ENCODE assay signal across 9 mouse cellular contexts in the genomic region with DNA sequence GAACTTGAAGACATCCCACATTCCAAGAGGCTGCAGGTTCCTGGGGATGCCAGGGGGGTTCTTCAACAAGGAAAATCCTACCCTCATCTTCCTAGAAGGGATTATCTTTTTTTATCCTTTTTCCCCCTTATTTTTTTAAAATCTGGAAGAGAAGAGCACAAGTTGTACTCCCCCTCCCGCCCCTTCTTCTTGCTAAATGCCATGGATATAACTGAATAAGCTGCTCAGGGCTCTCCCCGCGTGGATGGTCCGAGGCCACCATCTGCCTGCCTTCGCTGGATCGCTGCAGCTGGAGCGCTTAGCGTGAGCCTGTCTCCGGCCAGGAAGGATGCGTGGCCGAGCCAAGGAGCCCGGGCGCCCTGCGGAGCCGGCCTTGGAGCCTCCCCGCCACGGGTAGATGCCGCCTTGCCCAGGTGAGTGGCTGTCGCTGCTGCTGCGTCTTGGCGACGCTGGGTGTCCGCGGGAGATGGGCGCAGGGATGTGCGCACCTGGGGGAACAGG. TPM values are rescaled to one million over a fixed set of nuclear protein-coding genes. Genes with fewer than 3 reads are reported as not detected.
DNase-seq lines count a peak whose midpoint lies in the region; ATAC-seq lines count a peak whose summit lies in the region.
"Had no signal": no experiment of that assay in that cellular context is flagged by ENCODE, and none has a peak within 500 bp of the region (broad histone marks: within the 10 kb centered on the region; RNA-seq: fewer than 3 reads in every experiment).

No protein-coding gene starts in this region.

- H3K27me3 ChIP-seq in heart, embryonic 12.5 days (replicated peaks) = peaks cover 93% of the 10 kb centered on the region

- ATAC-seq in heart, embryonic 12.5 days (ENCODE audit: insufficient number of reproducible peaks, low FRiP score) = no peak
- no peak for ATAC-seq in megakaryocyte progenitor cell, adult 5-6 weeks (replicated peaks; ENCODE audit: poor library complexity)
- no peak for ATAC-seq in monocyte, adult 5-6 weeks (replicated peaks; ENCODE audit: insufficient number of reproducible peaks, low FRiP score, low TSS enrichment, poor library complexity, severe bottlenecking)

- 2% methylated on average over 26 of the region's 26 CpGs for WGBS in heart, embryonic 12.5 days

- peak overlapping the region; percentile 94 for H3K4me2 ChIP-seq in heart, embryonic 12.5 days

- H3K4me1 ChIP-seq in heart, embryonic 12.5 days (replicated peaks) = peaks cover 10% of the 10 kb centered on the region; the same call in 1 of the 2 replicates

- H3K4me3 ChIP-seq in heart, embryonic 12.5 days = peak overlapping the region; percentile 57

- H3K9ac ChIP-seq in heart, embryonic 12.5 days = no peak overlapping the region

- intact Hi-C loops in left cerebral cortex, postnatal 25 days (cut with DNase I) = loop anchor here (1.0 to 10.0 kb wide), 6 partner anchors 80 to 962 kb away; no protein-coding TSS in a partner anchor

- no peak for DNase-seq in heart, adult 9 months (ENCODE audit: low spot score in 2 of 2)
- peak; percentile 57 for DNase-seq in brain, adult 2 months (ENCODE audit: low read depth, low spot score)
- DNase-seq in frontal cortex, postnatal 36 days (ENCODE audit: low spot score in 2 of 2) = peak; percentile 57 to 60
- peak; percentile 41 to 66 for DNase-seq in left cerebral cortex, postnatal 25 days (ENCODE audit: low spot score in 2 of 2)
- DNase-seq in retina, postnatal 1 day = peak; percentile 69

- no peaks in the 10 kb centered on the region for H3K36me3 ChIP-seq in heart, embryonic 12.5 days

- H3K9me3 ChIP-seq in heart, embryonic 12.5 days (replicated peaks) = no peaks in the 10 kb centered on the region

- no peak overlapping the region for H3K27ac ChIP-seq in heart, embryonic 12.5 days (ENCODE audit: poor library complexity, severe bottlenecking)

RNA-seq across cellular contexts. Expression of a gene that starts 0.3 kb away (rescaled TPM):
- polyA plus RNA-seq in heart, embryonic 12.5 days (2016; fragmentation: Nextera tagmentation; extraction: Ambion mirVana) = 0.18 TPM in 1 of 2 replicates, not detected in the other
- 10 to 100 TPM; 36.0 to 40.9 TPM for total RNA-seq in left cerebral cortex, postnatal 25 days (2021)
- not detected in 2 replicates for total RNA-seq in megakaryocyte progenitor cell, adult 5-6 weeks (2015)
- total RNA-seq in megakaryocyte progenitor cell, adult 5-6 weeks (2017) = not detected in 2 replicates
- not detected in 3 replicates for total RNA-seq in monocyte, adult 5-6 weeks (2017)
- total RNA-seq: neutrophil, adult 5-6 weeks had no signal

Comparison
In these comparisons a context has a peak if more than half of its experiments do, and no peak if none do; other contexts are left out.
1. DNase-seq: peak in brain, adult 2 months (single experiment), frontal cortex, postnatal 36 days (2 of 2), left cerebral cortex, postnatal 25 days (2 of 2) and retina, postnatal 1 day (single experiment); none in heart, adult 9 months (0 of 2).
2. RNA of a gene that starts 0.3 kb away (total RNA-seq): 36.0 to 40.9 TPM in left cerebral cortex, postnatal 25 days; not detected in megakaryocyte progenitor cell, adult 5-6 weeks and not detected in monocyte, adult 5-6 weeks; every median in the first group is over 10 times any median in the second.